Mouse (Mus musculus) neural tube, embryonic 14.5 days (tissue): ENCODE results near the gene Trhr2. TPM values are rescaled to one million over a fixed set of nuclear protein-coding genes. Genes with fewer than 3 reads are reported as not detected.

Source experiments
- polyA plus RNA-seq: library from polyadenylated mRNA; unstranded; fragments of >200 nt; fragmentation: Nextera tagmentation; extraction: Ambion mirVana; gene quantifications from 2 replicates; pipeline ENCODE4 v1.2.1, GENCODE M21; 2014

Gene Trhr2
- polyA plus RNA-seq, 1 experiment from 2014 or later: not detected

Other genes starting within 250 kb of the Trhr2 start
- 1.2 and 1.4 TPM in 2 replicates for gene Zfpm1, start 78.6 kb downstream of the Trhr2 start, polyA plus RNA-seq
- 20.4 and 25.9 TPM in 2 replicates for gene Zc3h18, start 15.9 kb upstream of the Trhr2 start, polyA plus RNA-seq
- not detected in 2 replicates for gene Il17c, start 61.3 kb upstream of the Trhr2 start, polyA plus RNA-seq
- gene Cyba, start 72.2 kb upstream of the Trhr2 start, polyA plus RNA-seq: 23.9 and 38.9 TPM in 2 replicates
- gene Mvd, start 82.7 kb upstream of the Trhr2 start, polyA plus RNA-seq: 61.0 and 61.7 TPM in 2 replicates
- not detected in 2 replicates for gene Snai3, start 100.0 kb upstream of the Trhr2 start, polyA plus RNA-seq
- gene Rnf166, start 115.3 kb upstream of the Trhr2 start, polyA plus RNA-seq: 28.5 and 31.0 TPM in 2 replicates
- gene Ctu2, start 115.4 kb upstream of the Trhr2 start, polyA plus RNA-seq: 67.6 and 74.5 TPM in 2 replicates
- 1.2 and 3.0 TPM in 2 replicates for gene Piezo1, start 190.6 kb upstream of the Trhr2 start, polyA plus RNA-seq
- 4.7 TPM in 2 replicates for gene Cdt1, start 207.3 kb upstream of the Trhr2 start, polyA plus RNA-seq
- gene Aprt, start 216.2 kb upstream of the Trhr2 start, polyA plus RNA-seq: 170 and 179 TPM in 2 replicates